Mouse (Mus musculus): ENCODE measurements around the gene Lamp3. TPM values are rescaled to one million over a fixed set of nuclear protein-coding genes. Genes with fewer than 3 reads are reported as not detected.

Gene Lamp3
- not detected in 2 replicates for polyA plus RNA-seq (2012; rRNA removed; ENCODE audit: low replicate concordance)

GRCm38 (mm10) chr16:19706216-19706615 lies at the start of gene Lamp3:
Gene Lamp3 (minus strand): TSS chr16:19706375.

GRCm38 (mm10) chr16:19629816-19630215 lies 76.4 kb downstream of the Lamp3 start, which contains the start of gene Olfr171:
Gene Olfr171 (minus strand): TSS chr16:19629916.

GRCm38 (mm10) chr16:19611782-19612181 lies 94.4 kb downstream of the Lamp3 start, which contains the start of gene Olfr170:
Gene Olfr170 (minus strand): TSS chr16:19611882.

Other genes with a start within 250 kb of the Lamp3 start
- gene Olfr166, start 222.7 kb downstream of the Lamp3 start, polyA plus RNA-seq (2012; rRNA removed; ENCODE audit: low replicate concordance) = not detected in 2 replicates
- not detected in 2 replicates for gene Olfr167, start 184.1 kb downstream of the Lamp3 start, polyA plus RNA-seq (2012; rRNA removed; ENCODE audit: low replicate concordance)
- not detected in 2 replicates for gene Olfr168, start 170.8 kb downstream of the Lamp3 start, polyA plus RNA-seq (2012; rRNA removed; ENCODE audit: low replicate concordance)
- gene Olfr169, start 134.6 kb downstream of the Lamp3 start, polyA plus RNA-seq (2012; rRNA removed; ENCODE audit: low replicate concordance) = not detected in 2 replicates
- not detected in 2 replicates for gene Olfr170, start 94.5 kb downstream of the Lamp3 start, polyA plus RNA-seq (2012; rRNA removed; ENCODE audit: low replicate concordance)
- not detected in 2 replicates for gene Olfr171, start 76.5 kb downstream of the Lamp3 start, polyA plus RNA-seq (2012; rRNA removed; ENCODE audit: low replicate concordance)
- gene B3gnt5, start 53.8 kb upstream of the Lamp3 start, polyA plus RNA-seq (2012; rRNA removed; ENCODE audit: low replicate concordance) = 0.16 and 0.95 TPM in 2 replicates